Mouse (Mus musculus): ENCODE results near the gene Best2. TPM values are rescaled to one million over a fixed set of nuclear protein-coding genes. Genes with fewer than 3 reads are reported as not detected.

The Best2 gene
- 0.10 TPM in 1 of 2 replicates, not detected in the other for polyA plus RNA-seq (2015; fragmentation: Nextera tagmentation; extraction: Ambion mirVana)

GRCm38 (mm10) chr8:85014431-85014830, at the start of gene Best2:
TSS of gene Best2 (minus strand) at chr8:85014531.
- no peak for ATAC-seq (replicated peaks; ENCODE audit: low FRiP score)
- peaks cover 44% of the 10 kb centered on the region for H3K27me3 ChIP-seq
- H3K9me3 ChIP-seq (replicated peaks): no peaks in the 10 kb centered on the region
- peak within 1 kb of the TSS; percentile 67 for H3K4me2 ChIP-seq
- H3K27ac ChIP-seq: no peak within 1 kb of the TSS
- H3K4me3 ChIP-seq (replicated peaks): peak within 1 kb of the TSS; percentile 37
- WGBS: 56% methylated on average over 2 of the region's 2 CpGs
- H3K36me3 ChIP-seq: peaks cover 23% of the 10 kb centered on the region
- H3K4me1 ChIP-seq: peaks cover 12% of the 10 kb centered on the region
- H3K9ac ChIP-seq: peak within 1 kb of the TSS; percentile 43

- ATAC-seq (replicated peaks; ENCODE audit: low FRiP score): no peak
- H3K4me1 ChIP-seq: peaks cover 17% of the 10 kb centered on the region
- no peaks in the 10 kb centered on the region for H3K9me3 ChIP-seq (replicated peaks)
- no peak overlapping the region for H3K4me2 ChIP-seq
- peaks cover 49% of the 10 kb centered on the region for H3K36me3 ChIP-seq
- 91% methylated on average over 4 of the region's 4 CpGs for WGBS
- H3K27me3 ChIP-seq: no peaks in the 10 kb centered on the region
- no peak overlapping the region for H3K27ac ChIP-seq
- H3K4me3 ChIP-seq (replicated peaks): no peak overlapping the region
- no peak overlapping the region for H3K9ac ChIP-seq
Measured at GRCm38 (mm10) chr8:85062603-85063002, 48.3 kb upstream of the Best2 start.

- WGBS: under 1% methylated on average over 53 of the region's 53 CpGs
- peak within 1 kb of the TSS; percentile 75 for H3K9ac ChIP-seq
- peak within 1 kb of the TSS; percentile 82 for H3K4me2 ChIP-seq
- H3K27me3 ChIP-seq: no peaks in the 10 kb centered on the region
- peak within 1 kb of the TSS; percentile 67; the same call in 1 of the 2 replicates for H3K27ac ChIP-seq
- H3K4me3 ChIP-seq (replicated peaks): peak within 1 kb of the TSS; percentile 92
- peak; percentile 90 for ATAC-seq (replicated peaks; ENCODE audit: low FRiP score)
- no peaks in the 10 kb centered on the region for H3K9me3 ChIP-seq (replicated peaks)
- H3K36me3 ChIP-seq: peaks cover 53% of the 10 kb centered on the region
- peaks cover 17% of the 10 kb centered on the region for H3K4me1 ChIP-seq
Measured at GRCm38 (mm10) chr8:85059879-85060616, 45.7 kb upstream of the Best2 start, which contains the start of gene Fbxw9. TSS of gene Fbxw9 (plus strand) at chr8:85060055.

- ATAC-seq (replicated peaks; ENCODE audit: low FRiP score): no peak
- Histone ChIP-seq H3K4me3 (replicated peaks) (no peak overlapping the region), H3K36me3 (peaks cover 60% of the 10 kb centered on the region), H3K27ac (no peak overlapping the region), H3K27me3 (no peaks in the 10 kb centered on the region), H3K4me2 (no peak overlapping the region), H3K4me1 (peaks cover 17% of the 10 kb centered on the region), H3K9ac (no peak overlapping the region), H3K9me3 (replicated peaks) (no peaks in the 10 kb centered on the region)
- 78% methylated on average over 7 of the region's 7 CpGs for WGBS
Measured at GRCm38 (mm10) chr8:85057367-85057766, 43.0 kb upstream of the Best2 start.

GRCm38 (mm10) chr8:85043619-85044018, 29.3 kb upstream of the Best2 start:
- Histone ChIP-seq H3K9me3 (replicated peaks) (no peaks in the 10 kb centered on the region), H3K9ac (no peak overlapping the region), H3K4me2 (no peak overlapping the region), H3K27me3 (no peaks in the 10 kb centered on the region), H3K27ac (no peak overlapping the region), H3K4me1 (peaks cover 8% of the 10 kb centered on the region), H3K4me3 (replicated peaks) (no peak overlapping the region), H3K36me3 (peaks cover 89% of the 10 kb centered on the region)
- ATAC-seq (replicated peaks; ENCODE audit: low FRiP score): no peak
- WGBS: 86% methylated on average over 6 of the region's 6 CpGs

- peaks cover 29% of the 10 kb centered on the region for H3K4me1 ChIP-seq
- peak overlapping the region; percentile 100 for H3K27ac ChIP-seq
- H3K4me3 ChIP-seq (replicated peaks): peak overlapping the region; percentile 83
- peak overlapping the region; percentile 96 for H3K9ac ChIP-seq
- H3K27me3 ChIP-seq: no peaks in the 10 kb centered on the region
- ATAC-seq (replicated peaks; ENCODE audit: low FRiP score): peak; percentile 12
- peak overlapping the region; percentile 83 for H3K4me2 ChIP-seq
- no peaks in the 10 kb centered on the region for H3K9me3 ChIP-seq (replicated peaks)
- H3K36me3 ChIP-seq: peaks cover 42% of the 10 kb centered on the region
- WGBS: under 1% methylated on average over 57 of the region's 57 CpGs
Measured at GRCm38 (mm10) chr8:85037681-85038531, 23.6 kb upstream of the Best2 start.

- 0% methylated on average over 14 of the region's 14 CpGs for WGBS
- Histone ChIP-seq H3K9ac (peak overlapping the region; percentile 96), H3K9me3 (replicated peaks) (no peaks in the 10 kb centered on the region), H3K4me1 (peaks cover 29% of the 10 kb centered on the region), H3K36me3 (peaks cover 42% of the 10 kb centered on the region), H3K27ac (peak overlapping the region; percentile 100), H3K4me3 (replicated peaks) (peak overlapping the region; percentile 83), H3K4me2 (peak overlapping the region; percentile 83), H3K27me3 (no peaks in the 10 kb centered on the region)
- ATAC-seq (replicated peaks; ENCODE audit: low FRiP score): peak; percentile 63
Measured at GRCm38 (mm10) chr8:85037366-85037680, 23.0 kb upstream of the Best2 start.

GRCm38 (mm10) chr8:85036718-85037365, 22.5 kb upstream of the Best2 start, which contains the start of gene Tnpo2:
TSS of gene Tnpo2 (plus strand) at chr8:85036915.
- Histone ChIP-seq H3K4me3 (replicated peaks) (peak within 1 kb of the TSS; percentile 83), H3K9ac (peak within 1 kb of the TSS; percentile 96), H3K9me3 (replicated peaks) (no peaks in the 10 kb centered on the region), H3K36me3 (peaks cover 42% of the 10 kb centered on the region), H3K27me3 (no peaks in the 10 kb centered on the region), H3K27ac (peak within 1 kb of the TSS; percentile 100), H3K4me1 (peaks cover 29% of the 10 kb centered on the region), H3K4me2 (peak within 1 kb of the TSS; percentile 83)
- ATAC-seq (replicated peaks; ENCODE audit: low FRiP score): peak; percentile 91
- WGBS: under 1% methylated on average over 59 of the region's 59 CpGs

GRCm38 (mm10) chr8:85036381-85036717, 22.0 kb upstream of the Best2 start:
- WGBS: under 1% methylated on average over 9 of the region's 9 CpGs
- Histone ChIP-seq H3K4me2 (peak overlapping the region; percentile 83), H3K9me3 (replicated peaks) (no peaks in the 10 kb centered on the region), H3K27ac (peak overlapping the region; percentile 100), H3K4me3 (replicated peaks) (peak overlapping the region; percentile 83), H3K27me3 (no peaks in the 10 kb centered on the region), H3K9ac (peak overlapping the region; percentile 70), H3K4me1 (peaks cover 29% of the 10 kb centered on the region), H3K36me3 (peaks cover 42% of the 10 kb centered on the region)
- peak; percentile 40 for ATAC-seq (replicated peaks; ENCODE audit: low FRiP score)

- ATAC-seq (replicated peaks; ENCODE audit: low FRiP score): peak; percentile 3
Measured at GRCm38 (mm10) chr8:85035728-85036310, 21.5 kb upstream of the Best2 start.

GRCm38 (mm10) chr8:85035165-85035727, 20.9 kb upstream of the Best2 start:
- WGBS: 5% methylated on average over 12 of the region's 12 CpGs
- Histone ChIP-seq H3K4me2 (peak overlapping the region; percentile 83), H3K4me3 (replicated peaks) (peak overlapping the region; percentile 83)

More at GRCm38 (mm10) chr8:85035728-85036310, 21.5 kb upstream of the Best2 start:
- Histone ChIP-seq H3K27me3 (no peaks in the 10 kb centered on the region), H3K36me3 (peaks cover 41% of the 10 kb centered on the region), H3K4me2 (peak overlapping the region; percentile 83), H3K4me1 (peaks cover 29% of the 10 kb centered on the region), H3K9me3 (replicated peaks) (no peaks in the 10 kb centered on the region), H3K4me3 (replicated peaks) (peak overlapping the region; percentile 83), H3K27ac (peak overlapping the region; percentile 100), H3K9ac (peak overlapping the region; percentile 70)
- under 1% methylated on average over 15 of the region's 15 CpGs for WGBS

More at GRCm38 (mm10) chr8:85035165-85035727, 20.9 kb upstream of the Best2 start:
- no peaks in the 10 kb centered on the region for H3K27me3 ChIP-seq
- H3K9me3 ChIP-seq (replicated peaks): no peaks in the 10 kb centered on the region
- ATAC-seq (replicated peaks; ENCODE audit: low FRiP score): no peak
- H3K4me1 ChIP-seq: peaks cover 29% of the 10 kb centered on the region
- peak overlapping the region; percentile 100 for H3K27ac ChIP-seq
- H3K36me3 ChIP-seq: peaks cover 41% of the 10 kb centered on the region
- H3K9ac ChIP-seq: peak overlapping the region; percentile 70
